Mouse (Mus musculus) G1E (cell line): ENCODE measurements around the gene Hes7.

Experiments used
- CTCF ChIP-seq: IDR thresholded peaks from 2 replicates; pipeline ENCODE4 v1.5.1; 2012; ENCODE audit warnings: low read depth, low read length, inconsistent platforms, mixed read lengths
- GATA1 ChIP-seq: IDR thresholded peaks from 2 replicates; pipeline ENCODE4 v1.6.1; 2012; ENCODE audit warnings: borderline replicate concordance, low read length, inconsistent platforms, mixed read lengths
- POLR2AphosphoS5 ChIP-seq: IDR thresholded peaks from 2 replicates; pipeline ENCODE4 v1.6.1; 2012; ENCODE audit warnings: low read depth, low read length, inconsistent platforms; ENCODE audit not compliant: insufficient replicate concordance

- TF ChIP-seq CTCF (no peak), GATA1 (no peak), POLR2AphosphoS5 (no peak)
These were observed 45.5 kb upstream of the Hes7 start for GRCm38 (mm10) chr11:69074776-69075069.
